Mouse (Mus musculus) stomach, postnatal 0 days (tissue): ENCODE results near the gene Sec63.

ENCODE experiments used
- CTCF ChIP-seq: IDR thresholded peaks from 2 replicates; pipeline ENCODE4 v1.5.1; 2016; ENCODE audit warnings: antibody characterized with exemption, low read depth, mild to moderate bottlenecking, moderate library complexity
- EP300 ChIP-seq: optimal IDR thresholded peaks from 2 replicates; pipeline ENCODE3; 2016; ENCODE audit warnings: antibody characterized with exemption

DNA sequence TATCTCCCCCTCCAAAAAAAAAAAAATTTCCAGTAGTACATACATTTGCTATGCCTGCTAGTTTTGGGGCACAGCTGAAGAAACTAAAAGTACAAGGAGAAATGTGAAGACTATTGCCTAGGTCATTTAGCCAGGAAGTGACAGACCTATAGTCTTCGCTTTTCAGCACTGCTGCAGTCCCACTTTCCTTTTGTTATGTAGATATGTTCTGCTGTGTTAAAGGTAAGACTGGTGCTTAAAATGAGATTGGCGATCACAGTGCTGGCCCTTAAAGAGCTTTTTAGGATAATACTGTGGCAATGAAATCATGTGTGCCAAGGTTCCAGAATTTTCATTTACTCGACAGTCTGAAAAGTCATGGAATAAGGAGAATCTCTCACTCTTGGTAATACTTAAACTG, 39.6 kb downstream of the Sec63 start:
- TF ChIP-seq CTCF: no peak
- TF ChIP-seq EP300: no peak
